Mouse (Mus musculus) hindbrain, postnatal 0 days (tissue): Measurements from ENCODE around the gene Pou3f3. TPM values are rescaled to one million over a fixed set of nuclear protein-coding genes. Genes with fewer than 3 reads are reported as not detected.

Source experiments
- ATAC-seq: fragments of 200-750 bp; cut with Nextera tagmentation; 2 replicates; pipeline ENCODE4 v1.8.0; 2017; ENCODE audit warnings: mild to moderate bottlenecking, moderate TSS enrichment, moderate library complexity
- DNase-seq: peaks from one replicate; pipeline ENCODE4 v3.0.0-alpha.2; 2015; ENCODE audit warnings: low spot score
- H3K27ac ChIP-seq: fragments of 300-500 bp; sonication (generic); 2 replicates; pipeline ENCODE4 v1.5.1; 2014; ENCODE audit warnings: mild to moderate bottlenecking
- H3K27me3 ChIP-seq: fragments of 300-500 bp; sonication (generic); 2 replicates; pipeline ENCODE4 v1.6.1; 2014; ENCODE audit warnings: low read length, mixed read lengths; ENCODE audit not compliant: insufficient read depth
- H3K36me3 ChIP-seq: fragments of 300-500 bp; sonication (generic); 2 replicates; pipeline ENCODE4 v1.6.1; 2014; ENCODE audit warnings: low read length, mixed read lengths; ENCODE audit not compliant: insufficient read depth
- H3K4me1 ChIP-seq: fragments of 300-500 bp; sonication (generic); 2 replicates; pipeline ENCODE4 v1.6.1; 2014; ENCODE audit warnings: antibody characterized with exemption, low read length, mixed read lengths; ENCODE audit not compliant: insufficient read depth
- H3K4me2 ChIP-seq: fragments of 300-500 bp; sonication (generic); 2 replicates; pipeline ENCODE4 v1.6.1; 2014; ENCODE audit warnings: low read depth, mild to moderate bottlenecking, low read length, moderate library complexity, mixed read lengths
- H3K4me3 ChIP-seq: fragments of 300-500 bp; sonication (generic); 2 replicates; pipeline ENCODE4 v1.5.1; 2014; ENCODE audit warnings: low read length
- H3K9ac ChIP-seq: fragments of 300-500 bp; sonication (generic); replicated peaks from 2 replicates; pipeline ENCODE4 v1.6.1; 2014; ENCODE audit warnings: mild to moderate bottlenecking, low read length, moderate library complexity, mixed read lengths
- H3K9me3 ChIP-seq: fragments of 300-500 bp; sonication (generic); 2 replicates; pipeline ENCODE4 v1.6.1; 2016; ENCODE audit warnings: low read length, mixed read lengths
- CTCF ChIP-seq: IDR thresholded peaks from 2 replicates; pipeline ENCODE4 v1.5.1; 2016; ENCODE audit warnings: antibody characterized with exemption, control low read depth, low read depth
- WGBS: fragments of 180-500 bp; shearing (Covaris S2); extraction: QIAGEN DNeasy Blood & Tissue Kit; methylation state at CpG from one replicate; pipeline ENCODE4 v1.1.7; 2014; 5-methylcytosine and 5-hydroxymethylcytosine counted together
- polyA plus RNA-seq: library from polyadenylated mRNA; unstranded; fragments of >200 nt; fragmentation: Nextera tagmentation; extraction: Ambion mirVana; gene quantifications from 2 replicates; pipeline ENCODE4 v1.2.1, GENCODE M21; 2015
- total RNA-seq: library from RNA; depleted of rRNA; stranded (reverse); fragments of >200 nt; gene quantifications from 2 replicates; pipeline ENCODE4 v1.2.3, GENCODE M21; 2014; rRNA removed

The Pou3f3 gene
- 30.7 and 37.3 TPM in 2 replicates for total RNA-seq
- polyA plus RNA-seq, result 10.3 and 10.6 TPM in 2 replicates

GRCm38 (mm10) chr1:42695578-42695915 is at the start of gene Pou3f3:
Gene Pou3f3 (plus strand): TSS chr1:42695768.
- H3K9me3 ChIP-seq, result no peaks in the 10 kb centered on the region
- H3K9ac ChIP-seq, result peak within 1 kb of the TSS; percentile 86
- ATAC-seq (peak; percentile 89), DNase-seq (peak; percentile 98)
- peak within 1 kb of the TSS; percentile 94 for H3K4me2 ChIP-seq
- H3K27me3 ChIP-seq, result no peaks in the 10 kb centered on the region
- TF ChIP-seq CTCF, result peak; percentile 7; the same call in 1 of the 2 replicates
- no peaks in the 10 kb centered on the region for H3K4me1 ChIP-seq
- H3K27ac ChIP-seq, result peak within 1 kb of the TSS; percentile 92
- H3K4me3 ChIP-seq, result peak within 1 kb of the TSS; percentile 76
- H3K36me3 ChIP-seq, result no peaks in the 10 kb centered on the region
- under 1% methylated on average over 21 of the region's 21 CpGs for WGBS

GRCm38 (mm10) chr1:42648366-42648935 is 47.1 kb upstream of the Pou3f3 start:
- Histone ChIP-seq H3K4me3 (no peak overlapping the region), H3K27ac (no peak overlapping the region), H3K4me1 (no peaks in the 10 kb centered on the region), H3K36me3 (no peaks in the 10 kb centered on the region), H3K4me2 (no peak overlapping the region), H3K9me3 (no peaks in the 10 kb centered on the region), H3K9ac (no peak overlapping the region), H3K27me3 (no peaks in the 10 kb centered on the region)
- no peak for DNase-seq
- WGBS, result 73% methylated on average over 9 of the region's 9 CpGs
- no peak for TF ChIP-seq CTCF
- no peak for ATAC-seq

GRCm38 (mm10) chr1:42651461-42651860 is 44.1 kb upstream of the Pou3f3 start:
- no peaks in the 10 kb centered on the region for H3K27me3 ChIP-seq
- DNase-seq (no peak), ATAC-seq (no peak)
- 90% methylated on average over 15 of the region's 15 CpGs for WGBS
- no peaks in the 10 kb centered on the region for H3K4me1 ChIP-seq
- H3K27ac ChIP-seq, result no peak overlapping the region
- no peak overlapping the region for H3K9ac ChIP-seq
- TF ChIP-seq CTCF, result no peak
- H3K9me3 ChIP-seq, result no peaks in the 10 kb centered on the region
- no peak overlapping the region for H3K4me2 ChIP-seq
- H3K4me3 ChIP-seq, result no peak overlapping the region
- H3K36me3 ChIP-seq, result no peaks in the 10 kb centered on the region

- Histone ChIP-seq H3K9ac (no peak overlapping the region), H3K4me3 (no peak overlapping the region), H3K4me1 (no peaks in the 10 kb centered on the region), H3K9me3 (no peaks in the 10 kb centered on the region), H3K27ac (0 out of 2 replicates have a peak overlapping the region, but pooled peaks have one; percentile 34), H3K4me2 (no peak overlapping the region), H3K36me3 (peaks cover 5% of the 10 kb centered on the region; the same call in 1 of the 2 replicates), H3K27me3 (no peaks in the 10 kb centered on the region)
- ATAC-seq (no peak), DNase-seq (peak; percentile 41)
- TF ChIP-seq CTCF, result no peak
- 73% methylated on average over 1 of the region's 1 CpGs for WGBS
Measured at GRCm38 (mm10) chr1:42667546-42667945, 28.0 kb upstream of the Pou3f3 start.

GRCm38 (mm10) chr1:42680673-42681072 is 14.9 kb upstream of the Pou3f3 start:
- Histone ChIP-seq H3K4me3 (no peak overlapping the region), H3K27ac (no peak overlapping the region), H3K27me3 (no peaks in the 10 kb centered on the region), H3K4me1 (peaks cover 5% of the 10 kb centered on the region; the same call in 1 of the 2 replicates), H3K36me3 (no peaks in the 10 kb centered on the region), H3K9ac (no peak overlapping the region), H3K9me3 (no peaks in the 10 kb centered on the region), H3K4me2 (no peak overlapping the region)
- TF ChIP-seq CTCF, result no peak
- DNase-seq (no peak), ATAC-seq (no peak)
- 79% methylated on average over 3 of the region's 3 CpGs for WGBS

GRCm38 (mm10) chr1:42681762-42682161 is 13.8 kb upstream of the Pou3f3 start:
- Histone ChIP-seq H3K36me3 (no peaks in the 10 kb centered on the region), H3K9ac (no peak overlapping the region), H3K4me2 (no peak overlapping the region), H3K4me1 (peaks cover 9% of the 10 kb centered on the region), H3K9me3 (no peaks in the 10 kb centered on the region), H3K27ac (no peak overlapping the region), H3K4me3 (no peak overlapping the region), H3K27me3 (no peaks in the 10 kb centered on the region)
- no peak for DNase-seq
- no peak for ATAC-seq
- no peak for TF ChIP-seq CTCF
- 62% methylated on average over 5 of the region's 5 CpGs for WGBS

- Histone ChIP-seq H3K9me3 (no peaks in the 10 kb centered on the region), H3K4me1 (peaks cover 9% of the 10 kb centered on the region), H3K27ac (peak overlapping the region; percentile 82), H3K36me3 (no peaks in the 10 kb centered on the region), H3K4me3 (peak overlapping the region; percentile 62), H3K9ac (peak overlapping the region; percentile 67), H3K27me3 (no peaks in the 10 kb centered on the region), H3K4me2 (peak overlapping the region; percentile 94)
- no peak for TF ChIP-seq CTCF
- DNase-seq (no peak), ATAC-seq (no peak)
- WGBS, result 5% methylated on average over 6 of the region's 6 CpGs
Measured at GRCm38 (mm10) chr1:42683861-42684260, 11.7 kb upstream of the Pou3f3 start.
